Mouse (Mus musculus) heart, postnatal 4 days (tissue): Measurements from ENCODE around the gene Hist1h4b. TPM values are rescaled to one million over a fixed set of nuclear protein-coding genes. Genes with fewer than 3 reads are reported as not detected.

Experiments used
- DNase-seq: peaks from one replicate; pipeline ENCODE4 v3.0.0; 2021
- microRNA-seq, 2 experiments: library from miRNA; unstranded; fragments of <30 nt; microRNA quantifications; one replicate each; pipeline ENCODE4 v1.2.0; 2021 to 2022
- total RNA-seq, 2 experiments: library from RNA; stranded (reverse); gene quantifications; 2 replicates each; pipeline ENCODE4 v1.2.3; 2021

Gene Hist1h4b
- total RNA-seq, 2 experiments from 2014 or later = 312 to 320 TPM

GRCm38 (mm10) chr13:23806422-23807052 is 49.7 kb downstream of the Hist1h4b start, which contains the start of gene Slc17a2:
Slc17a2 (plus strand) TSS chr13:23806993.
- DNase-seq = no peak

Small RNA genes lying within 50 kb of the gene (microRNA-seq; reads per million reads assigned to microRNA genes)
- gene Gm44314 = 0 to 0.20 reads per million in 2 experiments
- 0 reads per million in 2 experiments for gene Gm44484

Other genes with a start within 250 kb of the Hist1h4b start
- 1,000 to 10,000 TPM; 1,227 to 1,327 TPM for gene Hist1h4h, start 226.0 kb upstream of the Hist1h4b start, total RNA-seq
- 100 to 1,000 TPM; 480 to 499 TPM for gene Hist1h2af, start 223.1 kb upstream of the Hist1h4b start, total RNA-seq
- 100 to 1,000 TPM; 165 to 172 TPM for gene Hist1h3g, start 221.6 kb upstream of the Hist1h4b start, total RNA-seq
- 10 to 100 TPM; 23.5 to 23.8 TPM for gene Hist1h2bh, start 213.6 kb upstream of the Hist1h4b start, total RNA-seq
- gene Hist1h3f, start 213.0 kb upstream of the Hist1h4b start, total RNA-seq = 100 to 1,000 TPM; 121 to 128 TPM
- 100 to 1,000 TPM; 802 to 855 TPM for gene Hist1h4f, start 205.4 kb upstream of the Hist1h4b start, total RNA-seq
- 10 to 100 TPM; 40.0 to 43.0 TPM for gene Hist1h1d, start 203.8 kb upstream of the Hist1h4b start, total RNA-seq
- gene Hist1h3e, start 194.6 kb upstream of the Hist1h4b start, total RNA-seq = 100 to 1,000 TPM; 299 to 323 TPM
- 10 to 100 TPM; 77.0 to 85.3 TPM for gene Hist1h2ae, start 185.8 kb upstream of the Hist1h4b start, total RNA-seq
- 100 to 1,000 TPM; 624 to 645 TPM for gene Hist1h2bg, start 185.6 kb upstream of the Hist1h4b start, total RNA-seq
- gene Hist1h2bf, start 182.8 kb upstream of the Hist1h4b start, total RNA-seq = 100 to 1,000 TPM; 278 to 296 TPM
- 10 to 100 TPM; 62.5 to 79.1 TPM for gene Hist1h2ad, start 182.6 kb upstream of the Hist1h4b start, total RNA-seq
- 10 to 100 TPM; 52.4 to 58.7 TPM for gene Hist1h3d, start 181.2 kb upstream of the Hist1h4b start, total RNA-seq
- gene Hist1h4d, start 175.4 kb upstream of the Hist1h4b start, total RNA-seq = 100 to 1,000 TPM; 322 to 324 TPM
- 10 to 100 TPM; 38.8 to 42.2 TPM for gene Hist1h2be, start 135.9 kb upstream of the Hist1h4b start, total RNA-seq
- 100 to 1,000 TPM; 269 to 306 TPM for gene Hist1h1e, start 134.5 kb upstream of the Hist1h4b start, total RNA-seq
- 10 to 100 TPM; 11.4 to 11.7 TPM for gene Hist1h2ac, start 73.1 kb upstream of the Hist1h4b start, total RNA-seq
- 10 to 100 TPM; 44.8 to 56.0 TPM for gene Hist1h2bc, start 72.8 kb upstream of the Hist1h4b start, total RNA-seq
- 1 to 10 TPM; 1.6 to 1.8 TPM for gene Hist1h1t, start 61.2 kb upstream of the Hist1h4b start, total RNA-seq
- 100 to 1,000 TPM; 167 to 175 TPM for gene Hist1h4c, start 58.6 kb upstream of the Hist1h4b start, total RNA-seq
- gene Hfe, start 46.2 kb upstream of the Hist1h4b start, total RNA-seq = 10 to 100 TPM; 19.7 to 21.0 TPM
- 100 to 1,000 TPM; 472 to 511 TPM for gene Hist1h1c, start 18.2 kb upstream of the Hist1h4b start, total RNA-seq
- gene Hist1h3c, start 11.4 kb upstream of the Hist1h4b start, total RNA-seq = 100 to 1,000 TPM; 252 to 264 TPM
- 100 to 1,000 TPM; 281 to 294 TPM for gene Hist1h2bb, start 10.3 kb upstream of the Hist1h4b start, total RNA-seq
- 100 to 1,000 TPM; 424 to 425 TPM for gene Hist1h2ab, start 5.9 kb upstream of the Hist1h4b start, total RNA-seq
- gene Hist1h3b, start 4.7 kb upstream of the Hist1h4b start, total RNA-seq = 100 to 1,000 TPM; 568 to 625 TPM
- gene Hist1h4a, start 4.2 kb downstream of the Hist1h4b start, total RNA-seq = 100 to 1,000 TPM; 433 to 442 TPM
- 100 to 1,000 TPM; 440 to 473 TPM for gene Hist1h3a, start 5.4 kb downstream of the Hist1h4b start, total RNA-seq
- 100 to 1,000 TPM; 219 to 236 TPM for gene Hist1h1a, start 6.7 kb downstream of the Hist1h4b start, total RNA-seq
- not detected for gene Trim38, start 12.9 kb downstream of the Hist1h4b start, total RNA-seq
- gene Slc17a2, start 50.0 kb downstream of the Hist1h4b start, total RNA-seq = not detected
- gene Slc17a3, start 82.4 kb downstream of the Hist1h4b start, total RNA-seq = not detected
- gene Slc17a1, start 110.7 kb downstream of the Hist1h4b start, total RNA-seq = not detected
- not detected for gene Slc17a4, start 158.0 kb downstream of the Hist1h4b start, total RNA-seq
- gene Hist1h2ba, start 177.1 kb downstream of the Hist1h4b start, total RNA-seq = not detected
- not detected for gene Hist1h2aa, start 177.4 kb downstream of the Hist1h4b start, total RNA-seq
- gene Scgn, start 234.2 kb downstream of the Hist1h4b start, total RNA-seq = not detected